Mouse (Mus musculus) megakaryocyte, embryonic 14.5 days (primary cell): ENCODE measurements at regions not wholly inside any gene's neighbourhood (a gene's known extent, or its start where the extent isn't known, plus 50 kb on each side); places are given as distances from the start of the nearest gene placed in this dataset.

Experiments used
- FLI1 ChIP-seq: IDR thresholded peaks from 2 replicates; pipeline ENCODE4 v1.6.1; 2012; ENCODE audit warnings: low read length, inconsistent platforms, mixed read lengths
- GATA1 ChIP-seq: IDR thresholded peaks from 3 replicates; pipeline ENCODE4 v1.6.1; 2012; ENCODE audit warnings: mixed read lengths, low read length, inconsistent platforms, borderline replicate concordance

DNA sequence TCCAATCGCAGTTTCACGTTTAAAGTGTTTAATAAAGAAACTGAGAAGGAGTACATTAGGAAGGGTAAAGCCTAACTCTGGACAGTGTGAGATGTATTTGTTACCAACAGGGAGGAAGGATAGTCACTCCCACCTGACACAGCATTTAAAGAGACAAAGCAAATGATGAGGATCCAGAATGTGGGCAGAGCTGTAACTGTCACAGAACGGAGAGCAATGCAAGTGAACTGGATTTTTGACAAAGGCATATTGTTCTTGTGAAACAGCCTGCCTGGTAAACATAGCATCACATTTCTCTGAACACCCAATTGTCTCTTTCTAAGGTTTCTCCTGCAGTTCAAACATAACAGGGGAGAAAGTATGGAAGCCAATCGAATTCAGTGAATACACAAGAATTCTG is 341.1 kb upstream of the Mef2c start:
- no peak for TF ChIP-seq FLI1
- no peak for TF ChIP-seq GATA1
